Mouse (Mus musculus) kidney, adult 2 months (tissue): ENCODE results near the gene Pla2g4b.

ENCODE experiments used
- CTCF ChIP-seq: fragments of 200-500 bp; conservative IDR thresholded peaks from 2 replicates; pipeline ENCODE4 v1.5.1; 2011; ENCODE audit warnings: low read depth, mild to moderate bottlenecking, control low read depth, low read length, moderate library complexity, mixed read lengths; ENCODE audit not compliant: insufficient read depth, insufficient read length
- POLR2A ChIP-seq: fragments of 200-500 bp; IDR thresholded peaks from one replicate; pipeline ENCODE4 v1.6.1; 2011; ENCODE audit warnings: low read depth, low read length, control low read depth

DNA sequence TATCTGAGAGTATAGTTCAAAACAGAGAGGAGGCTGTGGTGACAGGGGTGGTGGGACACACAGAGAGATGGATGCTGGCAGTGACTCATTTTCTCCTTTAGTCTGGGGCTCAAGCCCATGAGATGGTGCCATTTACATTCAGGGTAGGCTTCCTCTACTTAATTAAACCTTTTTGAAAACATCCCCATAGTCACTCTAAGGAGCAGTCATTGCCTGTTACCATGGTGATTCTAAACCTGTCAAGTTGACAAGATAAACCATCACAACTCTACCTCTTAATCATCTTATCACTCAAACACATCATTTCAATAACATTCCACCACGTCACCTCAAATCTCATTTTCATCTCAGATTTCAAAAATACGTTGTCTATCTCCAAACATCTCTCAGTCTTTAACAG lies 29.2 kb upstream of the Pla2g4b start:
- no peak for TF ChIP-seq CTCF
- no peak for TF ChIP-seq POLR2A
